Mouse (Mus musculus): ENCODE measurements around the gene Rusc2.

Gene Rusc2

GRCm38 (mm10) chr4:43442456-43443361 lies 60.9 kb downstream of the Rusc2 start:
- peak; percentile 81 for DNase-seq (ENCODE audit: low spot score)

- no peak for DNase-seq (ENCODE audit: low spot score)
Observed at GRCm38 (mm10) chr4:43443511-43443910, 61.7 kb downstream of the Rusc2 start.

- DNase-seq (ENCODE audit: low spot score), result peak; percentile 73
Observed at GRCm38 (mm10) chr4:43447251-43447650, 65.5 kb downstream of the Rusc2 start.

GRCm38 (mm10) chr4:43448554-43448953 lies 66.8 kb downstream of the Rusc2 start:
- no peak for DNase-seq (ENCODE audit: low spot score)

- no peak for DNase-seq (ENCODE audit: low spot score)
Observed at GRCm38 (mm10) chr4:43452315-43452714, 70.5 kb downstream of the Rusc2 start.

- no peak for DNase-seq (ENCODE audit: low spot score)
Observed at GRCm38 (mm10) chr4:43453413-43453812, 71.6 kb downstream of the Rusc2 start.

- no peak for DNase-seq (ENCODE audit: low spot score)
Observed at GRCm38 (mm10) chr4:43454041-43454836, 72.5 kb downstream of the Rusc2 start, which contains the start of gene Cd72. Gene Cd72, minus strand, starts transcription at chr4:43454628.

- no peak for DNase-seq (ENCODE audit: low spot score)
Observed at GRCm38 (mm10) chr4:43456470-43456869, 74.7 kb downstream of the Rusc2 start.

- no peak for DNase-seq (ENCODE audit: low spot score)
Observed at GRCm38 (mm10) chr4:43457124-43457523, 75.3 kb downstream of the Rusc2 start.

- no peak for DNase-seq (ENCODE audit: low spot score)
Observed at GRCm38 (mm10) chr4:43463102-43463501, 81.3 kb downstream of the Rusc2 start.

GRCm38 (mm10) chr4:43465935-43466334 lies 84.2 kb downstream of the Rusc2 start:
- no peak for DNase-seq (ENCODE audit: low spot score)

- DNase-seq (ENCODE audit: low spot score), result no peak
Observed at GRCm38 (mm10) chr4:43466872-43467271, 85.1 kb downstream of the Rusc2 start.

GRCm38 (mm10) chr4:43470301-43470700 lies 88.5 kb downstream of the Rusc2 start:
- no peak for DNase-seq (ENCODE audit: low spot score)

GRCm38 (mm10) chr4:43473636-43474035 lies 91.9 kb downstream of the Rusc2 start:
- no peak for DNase-seq (ENCODE audit: low spot score)

- no peak for DNase-seq (ENCODE audit: low spot score)
Observed at GRCm38 (mm10) chr4:43476604-43477003, 94.8 kb downstream of the Rusc2 start.

Measured in ovary, postnatal 36 days (tissue).